Mouse (Mus musculus) embryonic fibroblast, embryonic 13.5 days (primary cell): ENCODE results near the gene Zfp697.
"Not testable (repeated sequence)": the region's sequence is repeated elsewhere in the genome, so short reads cannot be mapped to it uniquely, and the experiment has no call there.

Experiments
- CTCF ChIP-seq: IDR thresholded peaks from 2 replicates; pipeline ENCODE4 v1.5.1; 2011; ENCODE audit warnings: mild to moderate bottlenecking, control low read depth, low read length, moderate library complexity, borderline replicate concordance; ENCODE audit not compliant: insufficient read depth
- POLR2A ChIP-seq: IDR thresholded peaks from 2 replicates; pipeline ENCODE4 v1.6.1; 2011; ENCODE audit warnings: low read depth, mild to moderate bottlenecking, control low read depth, low read length, moderate library complexity

DNA sequence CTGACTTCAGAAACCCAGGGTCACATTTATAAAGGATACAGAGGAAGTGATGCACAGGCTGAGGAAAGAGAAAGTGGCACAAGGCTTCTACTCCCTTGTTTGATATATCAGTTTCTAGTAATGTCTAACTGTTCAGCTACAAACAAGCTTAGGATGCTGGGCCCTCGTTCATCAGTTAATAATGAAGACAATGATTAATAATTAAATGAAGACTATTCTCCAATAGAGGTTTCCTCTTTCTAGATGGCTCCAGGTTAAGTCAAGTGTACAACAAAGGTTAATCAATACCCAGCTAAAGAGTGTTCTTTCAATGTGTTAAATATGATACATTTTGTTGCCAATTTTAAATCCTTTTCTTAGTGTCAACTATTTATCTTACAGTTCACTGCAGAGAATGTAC lies 128.2 kb downstream of the Zfp697 start, which contains the start of gene Hsd3b4:
- TF ChIP-seq CTCF, POLR2A: not testable (repeated sequence)
